Mouse (Mus musculus) MEL (cell line): Measurements from ENCODE around the gene Serpinf1. TPM values are rescaled to one million over a fixed set of nuclear protein-coding genes. Genes with fewer than 3 reads are reported as not detected.
"Not testable (repeated sequence)": the region's sequence is repeated elsewhere in the genome, so short reads cannot be mapped to it uniquely, and the experiment has no call there.

Experiments
- DNase-seq: peaks from one replicate; pipeline ENCODE4 v3.0.0; 2011; ENCODE audit warnings: low read depth, low spot score
- H3K27ac ChIP-seq: 2 replicates; pipeline ENCODE4 v1.5.1; 2012; ENCODE audit warnings: low read depth, mild to moderate bottlenecking, control low read depth, low read length, moderate library complexity; ENCODE audit not compliant: control insufficient read depth
- H3K27me3 ChIP-seq, 2 experiments: fragments of 150-350 bp in 1 of 2; sonication (generic) in 1 of 2; 2 replicates each; pipeline ENCODE4 v1.6.1; 2012; ENCODE audit warnings: low read length in 2 of 2, mild to moderate bottlenecking in 2 of 2, improper control_type of control experiment in 1 of 2, moderate library complexity in 1 of 2; ENCODE audit not compliant: insufficient read depth in 2 of 2, control insufficient read depth in 1 of 2
- H3K36me3 ChIP-seq, 2 experiments: 2 replicates each; pipeline ENCODE4 v1.6.1; 2012 to 2014; ENCODE audit warnings: low read length in 2 of 2, improper control_type of control experiment in 1 of 2, inconsistent platforms in 1 of 2, mild to moderate bottlenecking in 1 of 2; ENCODE audit not compliant: insufficient read depth in 2 of 2, control insufficient read depth in 1 of 2
- H3K4me1 ChIP-seq, 2 experiments: fragments of 150-350 bp in 1 of 2; sonication (generic) in 1 of 2; 2 replicates each; pipeline ENCODE4 v1.6.1; 2012; ENCODE audit warnings: low read length in 2 of 2, improper control_type of control experiment in 1 of 2, mild to moderate bottlenecking in 1 of 2; ENCODE audit not compliant: insufficient read depth in 2 of 2, control insufficient read depth in 1 of 2
- H3K4me3 ChIP-seq, 2 experiments: fragments of 150-350 bp in 1 of 2; sonication (generic) in 1 of 2; 2 replicates each; pipeline ENCODE4 v1.5.1; 2012; ENCODE audit warnings: low read depth in 2 of 2, low read length in 2 of 2, mild to moderate bottlenecking in 2 of 2, moderate library complexity in 2 of 2, control low read depth in 1 of 2, improper control_type of control experiment in 1 of 2; ENCODE audit not compliant: control insufficient read depth in 1 of 2, insufficient read depth in 1 of 2
- H3K79me2 ChIP-seq: 2 replicates; pipeline ENCODE4 v1.6.1; 2012; ENCODE audit warnings: mild to moderate bottlenecking, low read length, moderate library complexity; ENCODE audit not compliant: control insufficient read depth, poor library complexity, insufficient read depth
- H3K9ac ChIP-seq: 2 replicates; pipeline ENCODE4 v1.6.1; 2012; ENCODE audit warnings: low read depth, mild to moderate bottlenecking, control low read depth, low read length, moderate library complexity; ENCODE audit not compliant: control insufficient read depth, poor library complexity, severe bottlenecking
- H3K9me3 ChIP-seq: fragments of 150-350 bp; sonication (generic); replicated peaks from 2 replicates; pipeline ENCODE4 v1.6.1; 2012; ENCODE audit warnings: mild to moderate bottlenecking, low read length, improper control_type of control experiment, moderate library complexity; ENCODE audit not compliant: insufficient read depth
- EP300 ChIP-seq, 2 experiments: IDR thresholded peaks; 2 replicates each; pipeline ENCODE4 v1.6.1; 2011; ENCODE audit warnings: improper control_type of control experiment in 2 of 2, low read length in 2 of 2, low read depth in 1 of 2, mild to moderate bottlenecking in 1 of 2
- ETS1 ChIP-seq: IDR thresholded peaks from 2 replicates; pipeline ENCODE4 v1.6.1; 2012; ENCODE audit warnings: low read depth, mild to moderate bottlenecking, inconsistent platforms, low read length, improper control_type of control experiment, moderate library complexity
- GABPA ChIP-seq: IDR thresholded peaks from 2 replicates; pipeline ENCODE4 v1.6.1; 2012; ENCODE audit warnings: low read depth, mild to moderate bottlenecking, inconsistent platforms, low read length, improper control_type of control experiment, moderate library complexity
- GATA1 ChIP-seq: IDR thresholded peaks from 2 replicates; pipeline ENCODE4 v1.6.1; 2011; ENCODE audit warnings: low read depth, low read length, improper control_type of control experiment
- JUND ChIP-seq: IDR thresholded peaks from 2 replicates; pipeline ENCODE4 v1.6.1; 2011; ENCODE audit warnings: low read depth, mild to moderate bottlenecking, improper control_type of control experiment, low read length
- MAFK ChIP-seq: IDR thresholded peaks from 2 replicates; pipeline ENCODE4 v1.6.1; 2011; ENCODE audit warnings: low read depth, mild to moderate bottlenecking, low read length, improper control_type of control experiment, borderline replicate concordance
- MAX ChIP-seq: IDR thresholded peaks from 2 replicates; pipeline ENCODE4 v1.6.1; 2011; ENCODE audit warnings: low read length, improper control_type of control experiment
- MXI1 ChIP-seq: IDR thresholded peaks from 2 replicates; pipeline ENCODE4 v1.6.1; 2011; ENCODE audit warnings: mild to moderate bottlenecking, low read depth, low read length, improper control_type of control experiment
- MYB ChIP-seq: IDR thresholded peaks from 2 replicates; pipeline ENCODE4 v1.6.1; 2011; ENCODE audit warnings: mild to moderate bottlenecking, low read depth, low read length, improper control_type of control experiment
- MYC ChIP-seq: IDR thresholded peaks from 2 replicates; pipeline ENCODE4 v1.6.1; 2011; ENCODE audit warnings: low read depth, mild to moderate bottlenecking, low read length, improper control_type of control experiment, moderate library complexity
- POLR2A ChIP-seq, 2 experiments: IDR thresholded peaks; 2 replicates each; pipeline ENCODE4 v1.6.1; 2011 to 2012; ENCODE audit warnings: low read length in 2 of 2, mild to moderate bottlenecking in 2 of 2, control low read depth in 1 of 2, improper control_type of control experiment in 1 of 2, low read depth in 1 of 2, moderate library complexity in 1 of 2; ENCODE audit not compliant: control insufficient read depth in 1 of 2, insufficient read depth in 1 of 2, poor library complexity in 1 of 2
- RCOR1 ChIP-seq: IDR thresholded peaks from 2 replicates; pipeline ENCODE4 v1.6.1; 2012; ENCODE audit warnings: low read depth, mild to moderate bottlenecking, inconsistent platforms, low read length, improper control_type of control experiment
- SIN3A ChIP-seq: IDR thresholded peaks from 2 replicates; pipeline ENCODE4 v1.6.1; 2012; ENCODE audit warnings: low read length, improper control_type of control experiment, inconsistent platforms
- TCF12 ChIP-seq: IDR thresholded peaks from 2 replicates; pipeline ENCODE4 v1.6.1; 2014; ENCODE audit warnings: low read depth, mild to moderate bottlenecking, inconsistent platforms, low read length, improper control_type of control experiment, moderate library complexity
- UBTF ChIP-seq: IDR thresholded peaks from 2 replicates; pipeline ENCODE4 v1.6.1; 2012; ENCODE audit warnings: low read depth, mild to moderate bottlenecking, inconsistent platforms, low read length, improper control_type of control experiment, moderate library complexity, borderline replicate concordance; ENCODE audit not compliant: insufficient read depth
- ZC3H11A ChIP-seq: IDR thresholded peaks from 2 replicates; pipeline ENCODE4 v1.6.1; 2012; ENCODE audit warnings: low read depth, mild to moderate bottlenecking, inconsistent platforms, low read length, improper control_type of control experiment
- ZKSCAN1 ChIP-seq: IDR thresholded peaks from 2 replicates; pipeline ENCODE4 v1.6.1; 2012; ENCODE audit warnings: low read depth, mild to moderate bottlenecking, inconsistent platforms, low read length, improper control_type of control experiment, moderate library complexity
- ZNF384 ChIP-seq: IDR thresholded peaks from 2 replicates; pipeline ENCODE4 v1.6.1; 2012; ENCODE audit warnings: low read depth, mild to moderate bottlenecking, inconsistent platforms, low read length, improper control_type of control experiment
- polyA plus RNA-seq, 2 experiments: library from polyadenylated mRNA; stranded (reverse) in 1 of 2; unstranded in 1 of 2; fragments of >175 nt in 1 of 2; fragments of >200 nt in 1 of 2; gene quantifications; 2 replicates each; pipeline versions ENCODE4 v1.2.1 to v1.2.4; 2012; ENCODE audit warnings: low replicate concordance in 2 of 2, low read depth in 1 of 2; ENCODE audit not compliant: insufficient read length in 2 of 2, insufficient read depth in 1 of 2, missing spikeins in 1 of 2
- total RNA-seq: library from RNA; depleted of rRNA; stranded (reverse); fragments of 300-350 nt; gene quantifications from 2 replicates; pipeline ENCODE4 v1.2.3, GENCODE M21; 2012

Serpinf1 gene
- total and polyA plus RNA-seq, 3 experiments, result 0.36 TPM; not detected in 2

DNA sequence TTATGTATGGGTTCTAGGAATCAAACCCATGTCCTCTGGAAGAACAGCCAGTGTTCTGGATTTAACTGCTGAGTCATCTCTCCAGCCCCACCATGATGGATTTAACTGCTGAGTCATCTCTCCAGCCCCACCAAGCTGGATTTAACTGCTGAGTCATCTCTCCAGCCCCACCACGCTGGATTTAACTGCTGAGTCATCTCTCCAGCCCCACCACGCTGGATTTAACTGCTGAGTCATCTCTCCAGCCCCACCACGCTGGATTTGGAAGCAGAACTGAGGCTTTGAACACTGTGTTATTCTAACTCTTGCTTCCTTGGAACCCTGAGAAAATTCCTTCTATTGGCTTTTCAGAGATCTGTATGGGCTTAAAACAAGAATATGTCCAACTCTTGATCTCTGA is 39.0 kb downstream of the Serpinf1 start:
- TF ChIP-seq POLR2A (IDR thresholded peaks at IDR 0.05; ENCODE audit: control insufficient read depth in 1 of 2, insufficient read depth in 1 of 2, low read depth in 1 of 2, low read length in 2 of 2, poor library complexity in 1 of 2) (peak in 1 of 2 experiments; percentile 19; a peak in 1 of 4 replicates), GATA1 (peak; percentile 26; the same call in 1 of the 2 replicates), TCF12 (peak; percentile 58), MAX (peak; percentile 93), JUND (peak; percentile 93), SIN3A (peak; percentile 98), ETS1 (peak; percentile 98), MXI1 (peak; percentile 99), EP300 (IDR thresholded peaks at IDR 0.05; ENCODE audit: low read depth in 1 of 2, low read length in 2 of 2) (peak; percentile 84 to 89), MYC (peak; percentile 98), GABPA (peak; percentile 100), MAFK (peak; percentile 100)
- Histone ChIP-seq H3K36me3 (peaks cover 0 to 21% of the 10 kb centered on the region in 2 experiments; a peak in 2 of 4 replicates), H3K27ac (peak overlapping the region; percentile 69), H3K4me1 (peaks cover 8 to 12% of the 10 kb centered on the region in 2 experiments)
- H3K9me3 ChIP-seq, H3K4me3 ChIP-seq, H3K27me3 ChIP-seq, H3K79me2 ChIP-seq, H3K9ac ChIP-seq: not testable (repeated sequence)
- peak; percentile 89 for DNase-seq

DNA sequence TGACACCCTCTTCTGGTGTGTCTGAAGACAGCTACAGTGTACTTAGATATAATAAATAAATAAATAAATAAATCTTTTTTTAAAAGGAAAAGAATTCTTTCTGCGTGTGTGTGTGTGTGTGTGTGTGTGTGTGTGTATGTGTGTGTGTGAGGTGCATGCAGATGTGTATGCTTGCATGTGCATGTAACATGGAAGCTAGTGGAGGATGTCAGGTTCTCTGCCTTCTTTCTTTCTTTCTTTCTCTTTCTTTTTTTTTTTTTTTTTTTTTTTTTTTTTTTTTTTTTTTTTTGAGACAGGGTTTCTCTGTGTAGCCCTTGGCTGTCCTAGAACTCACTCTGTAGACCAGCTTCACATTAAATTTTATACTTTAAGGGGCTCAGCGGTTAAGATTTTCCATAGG is 43.7 kb downstream of the Serpinf1 start:
- H3K9ac ChIP-seq, H3K4me3 ChIP-seq, DNase-seq, H3K79me2 ChIP-seq, H3K9me3 ChIP-seq, H3K27me3 ChIP-seq, H3K27ac ChIP-seq: not testable (repeated sequence)
- Histone ChIP-seq H3K4me1 (peaks cover 9 to 14% of the 10 kb centered on the region in 2 experiments), H3K36me3 (peaks cover 0 to 15% of the 10 kb centered on the region in 2 experiments; a peak in 2 of 4 replicates)
- peak; percentile 73 for TF ChIP-seq ZNF384

DNA sequence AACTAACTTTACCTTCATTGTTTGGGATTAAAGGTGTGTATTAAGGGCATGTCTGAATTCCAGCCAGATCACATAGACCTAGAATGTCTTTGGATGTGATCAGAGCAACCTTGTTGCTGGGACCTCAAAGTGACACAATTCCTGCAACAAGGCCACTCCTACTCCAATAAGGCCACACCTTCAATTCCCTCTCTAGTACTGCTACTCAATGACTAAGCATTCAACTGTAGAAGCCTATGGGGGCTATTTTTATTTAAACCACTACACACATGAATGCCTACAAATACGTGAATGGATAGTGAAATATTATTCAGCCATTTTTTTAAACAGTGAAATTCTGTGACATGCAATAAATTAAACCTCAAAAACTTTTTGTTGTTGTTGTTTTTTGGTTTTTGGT is 45.4 kb downstream of the Serpinf1 start:
- Histone ChIP-seq H3K36me3 (peaks cover 0 to 12% of the 10 kb centered on the region in 2 experiments; a peak in 2 of 4 replicates), H3K4me1 (peaks cover 8% of the 10 kb centered on the region in 2 experiments), H3K4me3 (no peak overlapping the region), H3K27me3 (no peaks in the 10 kb centered on the region), H3K9me3 (no peaks in the 10 kb centered on the region), H3K79me2 (no peaks in the 10 kb centered on the region), H3K9ac (no peak overlapping the region), H3K27ac (no peak overlapping the region)
- peak; percentile 85 for DNase-seq
- peak; percentile 51; the same call in 1 of the 2 replicates for TF ChIP-seq ETS1
- TF ChIP-seq GATA1, result no peak
- peak; percentile 26 to 74; a peak in 2 of 4 replicates for TF ChIP-seq EP300 (IDR thresholded peaks at IDR 0.05; ENCODE audit: low read depth in 1 of 2, low read length in 2 of 2)
- TF ChIP-seq MYB, result peak; percentile 47; the same call in 1 of the 2 replicates
- no peak for TF ChIP-seq ZNF384
- 0 out of 2 replicates have a peak, but pooled peaks have one; percentile 37 for TF ChIP-seq SIN3A
- TF ChIP-seq RCOR1, result no peak
- no peak for TF ChIP-seq ZC3H11A
- no peak for TF ChIP-seq POLR2A (IDR thresholded peaks at IDR 0.05; ENCODE audit: control insufficient read depth in 1 of 2, insufficient read depth in 1 of 2, low read depth in 1 of 2, low read length in 2 of 2, poor library complexity in 1 of 2)
- TF ChIP-seq ZKSCAN1, result no peak
- no peak for TF ChIP-seq UBTF
- TF ChIP-seq, all 39 proteins: peak for 4
